Mouse (Mus musculus): Measurements from ENCODE around the gene Sh3glb2.

Sh3glb2 gene

DNA sequence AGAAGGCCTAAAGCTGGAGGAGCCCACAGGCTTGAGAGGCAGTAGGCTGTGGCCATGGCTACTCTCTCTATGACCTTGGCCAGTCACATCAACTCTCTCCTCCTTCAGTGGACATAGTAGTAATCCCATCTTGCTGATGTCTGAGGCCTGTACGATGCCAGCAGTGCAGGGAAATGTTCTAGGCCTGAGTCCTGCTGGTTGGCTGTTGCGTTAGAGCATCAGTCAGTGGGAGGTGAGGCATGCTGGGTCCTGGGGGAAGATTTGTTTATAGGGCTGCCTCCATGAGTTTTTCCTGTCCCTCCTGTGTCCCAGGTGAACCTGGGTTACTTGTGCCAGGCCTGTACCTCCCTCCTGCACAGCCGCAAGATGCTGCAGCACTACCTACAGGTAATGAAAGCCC lies 17.1 kb downstream of the Sh3glb2 start:
- DNase-seq (ENCODE audit: low read depth, low spot score) = no peak

DNA sequence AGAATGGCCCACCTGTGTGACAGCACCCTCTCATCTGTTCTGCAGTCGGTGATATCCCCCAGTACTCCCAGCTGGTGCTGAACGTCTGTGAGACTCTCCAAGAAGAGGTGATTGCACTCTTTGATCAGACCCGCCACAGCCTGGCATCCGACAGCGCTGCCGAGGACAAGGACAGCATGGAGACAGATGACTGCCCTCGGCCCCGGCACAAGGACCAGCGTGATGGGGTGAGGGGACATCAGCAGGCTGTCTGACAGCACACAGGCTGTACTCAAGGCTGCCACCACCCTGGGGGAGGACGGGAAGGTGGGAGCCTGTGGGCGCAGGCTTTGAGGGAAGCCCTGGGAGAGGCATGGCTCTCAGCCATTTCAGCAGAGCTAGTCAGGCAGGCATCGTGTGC lies 22.0 kb downstream of the Sh3glb2 start:
- DNase-seq (ENCODE audit: low read depth, low spot score) = no peak

DNA sequence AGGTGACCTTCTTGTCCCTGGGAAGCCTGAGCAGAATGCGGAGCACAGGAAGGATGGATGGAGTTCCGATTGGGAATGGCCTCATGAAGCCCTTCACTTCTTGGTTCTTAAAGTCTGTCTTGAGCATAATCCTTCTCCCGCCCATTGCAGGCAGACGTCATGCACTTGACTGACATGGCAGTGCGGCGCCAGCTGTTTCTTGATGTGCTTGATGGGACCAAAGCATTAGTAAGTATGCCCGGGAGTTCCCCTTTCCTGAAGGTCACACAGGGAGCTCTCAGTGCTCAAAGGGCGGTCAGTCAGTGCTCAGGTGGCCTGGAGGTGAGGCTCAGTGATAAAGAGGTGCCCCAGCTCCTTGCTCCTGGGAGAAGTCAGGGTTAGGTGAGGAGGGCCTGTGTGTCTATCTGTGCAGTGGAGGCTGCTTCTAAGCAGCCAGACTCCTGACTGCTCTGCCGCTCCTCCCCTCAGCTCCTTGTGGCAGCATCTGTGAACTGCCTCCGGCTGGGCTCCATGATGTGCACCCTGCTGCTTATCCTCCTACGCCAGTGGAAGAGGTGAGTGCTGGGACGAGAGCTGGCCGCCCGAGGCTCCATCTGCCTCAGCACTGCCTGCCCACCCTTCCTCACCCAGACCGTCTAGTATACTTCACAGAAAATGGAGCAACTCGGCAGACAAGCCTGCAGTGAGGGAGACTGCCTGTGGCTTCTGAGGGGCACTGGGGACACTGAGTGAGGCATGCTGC lies 22.8 kb downstream of the Sh3glb2 start:
- DNase-seq (ENCODE audit: low read depth, low spot score) = no peak

DNA sequence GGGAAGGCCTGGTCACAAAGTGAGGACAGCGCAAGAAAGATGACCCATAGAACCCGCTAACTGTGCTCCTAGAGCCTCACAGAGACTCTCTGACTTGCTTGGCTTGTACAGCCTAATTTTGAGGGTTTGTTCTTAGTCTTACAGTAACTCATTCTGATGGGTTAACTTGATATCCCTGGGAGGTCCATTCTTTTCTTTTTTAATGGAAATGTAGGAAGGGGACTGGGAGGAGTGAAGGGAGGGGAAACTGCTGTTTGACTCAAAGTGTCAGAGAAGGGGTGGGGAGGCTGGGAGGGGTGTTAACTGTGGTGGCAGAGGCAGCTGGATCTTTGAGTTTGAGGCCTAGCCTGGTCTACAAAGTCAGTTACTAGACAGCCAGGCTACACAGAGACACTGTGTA lies 23.8 kb downstream of the Sh3glb2 start:
- no peak for DNase-seq (ENCODE audit: low read depth, low spot score)

DNA sequence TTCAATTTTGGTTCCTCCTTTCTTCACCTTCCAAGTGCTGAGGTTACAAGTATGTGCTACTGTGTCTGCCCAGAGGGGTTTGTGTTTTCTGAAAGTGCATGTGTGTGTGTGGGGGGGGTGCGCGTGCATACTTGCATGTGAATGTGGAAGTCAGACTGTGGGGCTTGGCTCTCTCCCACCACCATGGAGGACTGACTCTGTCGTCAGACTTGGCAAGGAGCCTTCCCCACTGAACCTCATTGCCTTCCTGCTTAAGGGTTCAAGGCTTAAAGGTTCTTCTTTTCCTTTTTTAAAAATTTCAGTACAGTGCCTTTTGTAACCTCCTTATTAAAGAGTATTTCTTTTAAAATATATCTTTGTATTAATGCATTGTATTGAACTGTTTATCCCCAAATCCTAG lies 30.3 kb downstream of the Sh3glb2 start:
- no peak for DNase-seq (ENCODE audit: low read depth, low spot score)

DNA sequence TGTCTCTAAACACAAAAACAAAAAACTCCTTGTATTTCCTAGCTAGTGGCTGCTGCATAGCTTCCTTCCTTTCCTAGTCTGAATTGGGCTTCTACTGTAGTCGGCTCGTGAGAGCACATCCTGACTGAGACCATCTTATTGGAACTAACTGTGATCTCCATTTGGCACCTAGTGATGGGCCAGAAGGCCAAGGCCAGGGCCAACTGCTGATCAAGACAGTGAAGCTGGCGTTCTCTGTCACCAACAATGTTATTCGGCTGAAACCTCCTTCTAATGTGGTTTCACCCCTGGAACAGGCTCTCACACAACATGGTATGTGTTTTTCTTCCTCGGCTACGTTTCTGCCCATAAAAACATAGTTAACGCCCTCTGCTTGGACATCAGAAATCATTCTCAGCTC lies 31.9 kb downstream of the Sh3glb2 start:
- no peak for DNase-seq (ENCODE audit: low read depth, low spot score)

DNA sequence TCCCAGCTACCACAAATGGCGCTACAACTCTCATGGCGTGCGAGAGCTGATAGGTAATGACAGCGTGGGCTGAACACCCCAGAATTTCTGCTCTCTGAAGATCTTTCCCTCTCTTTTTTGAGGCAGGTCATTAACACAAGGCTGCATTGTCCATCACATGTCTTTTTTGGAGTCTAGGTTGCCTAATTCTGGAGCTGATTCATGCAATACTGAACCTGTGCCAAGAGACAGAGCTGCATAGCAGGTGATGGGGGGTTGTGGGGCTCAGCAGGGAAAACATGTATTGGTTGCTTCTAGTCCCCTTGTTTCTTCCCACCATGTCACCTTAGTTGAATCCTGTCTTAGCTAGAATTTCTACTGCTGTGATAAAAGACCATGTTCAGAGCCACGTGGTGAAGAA lies 33.8 kb downstream of the Sh3glb2 start:
- no peak for DNase-seq (ENCODE audit: low read depth, low spot score)

DNA sequence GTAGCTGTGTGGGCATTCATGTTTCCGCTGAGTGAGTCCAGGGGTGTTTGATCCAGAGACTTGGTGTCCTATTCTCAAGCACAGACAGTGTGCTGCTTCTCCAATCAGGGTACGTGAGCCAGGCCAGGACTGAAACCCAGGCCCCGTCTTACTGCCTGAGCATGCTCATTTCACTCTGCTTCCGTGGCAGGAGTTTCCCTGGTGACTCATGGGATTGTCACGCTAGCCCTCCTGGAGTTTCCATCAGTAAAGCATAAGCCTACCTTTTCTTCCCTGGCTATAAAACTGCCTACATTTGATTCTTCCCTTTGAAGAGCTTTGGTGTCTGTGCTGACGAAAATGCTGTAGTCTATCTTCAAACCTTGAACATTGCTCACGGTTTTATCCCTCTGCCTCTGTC lies 36.0 kb downstream of the Sh3glb2 start:
- DNase-seq (ENCODE audit: low read depth, low spot score) = no peak

DNA sequence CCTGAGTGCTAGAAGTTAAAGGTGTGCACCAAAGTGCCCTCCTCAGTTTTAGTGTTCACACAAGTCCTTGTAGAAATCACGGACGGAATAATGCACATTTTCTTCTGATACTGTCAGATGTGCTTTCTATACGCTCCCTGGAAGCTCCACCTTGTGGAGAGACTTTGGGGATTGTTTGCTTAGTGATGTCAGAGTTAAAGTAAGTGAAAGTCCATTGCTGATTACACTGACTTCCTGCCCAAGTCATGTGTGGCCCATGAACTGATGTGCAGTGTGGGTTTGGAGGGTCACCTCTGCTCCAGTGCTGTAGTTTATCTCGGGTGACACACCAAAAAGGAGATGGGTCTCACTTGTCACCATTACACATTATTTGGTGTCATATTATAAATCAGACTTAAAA lies 39.9 kb downstream of the Sh3glb2 start:
- DNase-seq (ENCODE audit: low read depth, low spot score) = no peak

DNA sequence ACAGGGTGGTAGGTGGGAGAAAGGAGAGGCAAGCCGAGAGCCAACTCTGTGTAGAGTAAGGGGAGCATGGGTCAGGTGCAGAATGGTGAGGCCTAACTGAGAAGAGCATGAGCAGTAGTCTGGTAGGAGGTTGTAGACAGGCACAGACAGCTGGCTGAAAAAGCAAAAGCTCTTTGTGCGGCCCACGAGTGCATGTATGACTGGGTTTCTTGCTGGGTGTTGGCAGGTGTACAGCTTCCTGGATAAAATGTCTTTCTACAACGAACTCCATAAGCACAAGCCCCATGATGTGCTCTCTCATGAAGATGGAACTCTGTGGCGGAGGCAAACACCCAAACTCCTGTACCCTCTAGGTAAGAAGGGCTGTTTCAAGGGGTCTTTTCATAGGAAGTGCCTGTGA lies 42.2 kb downstream of the Sh3glb2 start:
- DNase-seq (ENCODE audit: low read depth, low spot score) = no peak

DNA sequence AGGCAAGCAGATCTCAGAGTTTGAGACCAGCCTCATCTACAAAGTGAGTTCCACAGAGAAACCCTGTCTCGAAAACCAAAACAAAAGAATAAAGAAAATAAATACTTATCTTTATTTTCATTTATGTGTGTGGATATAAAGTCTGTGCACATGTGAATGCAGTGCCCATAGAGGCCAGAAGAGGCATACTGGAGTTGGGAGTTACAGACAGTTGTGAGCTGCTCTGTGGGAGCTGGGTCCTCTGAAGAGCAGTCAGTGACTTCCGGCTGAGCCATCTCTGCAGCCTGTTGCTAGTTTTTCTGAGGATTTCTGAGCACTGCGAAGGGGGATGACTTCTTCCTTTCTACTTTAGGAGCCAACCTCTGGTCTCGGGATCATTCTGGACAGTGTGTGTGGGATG lies 43.0 kb downstream of the Sh3glb2 start:
- no peak for DNase-seq (ENCODE audit: low read depth, low spot score)

DNA sequence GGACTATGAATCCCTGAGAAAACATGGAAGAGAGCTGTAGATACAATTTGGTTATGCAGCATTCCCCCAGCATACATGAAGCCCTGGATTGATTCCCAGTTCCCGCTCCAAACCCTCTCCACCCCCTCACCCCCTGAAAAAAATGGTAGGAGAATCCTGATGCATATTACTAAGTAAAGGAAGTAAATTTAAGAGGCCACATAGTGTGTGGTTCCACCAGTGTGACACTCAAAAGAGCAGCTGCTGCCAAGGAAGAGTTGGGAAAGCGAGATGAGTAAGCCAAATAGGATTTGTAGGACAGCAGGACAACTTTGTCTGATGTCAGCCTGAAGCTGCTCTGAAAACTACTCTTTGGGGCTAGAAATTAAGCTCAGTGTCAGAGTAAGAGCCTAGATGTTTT lies 47.7 kb downstream of the Sh3glb2 start:
- no peak for DNase-seq (ENCODE audit: low read depth, low spot score)

DNA sequence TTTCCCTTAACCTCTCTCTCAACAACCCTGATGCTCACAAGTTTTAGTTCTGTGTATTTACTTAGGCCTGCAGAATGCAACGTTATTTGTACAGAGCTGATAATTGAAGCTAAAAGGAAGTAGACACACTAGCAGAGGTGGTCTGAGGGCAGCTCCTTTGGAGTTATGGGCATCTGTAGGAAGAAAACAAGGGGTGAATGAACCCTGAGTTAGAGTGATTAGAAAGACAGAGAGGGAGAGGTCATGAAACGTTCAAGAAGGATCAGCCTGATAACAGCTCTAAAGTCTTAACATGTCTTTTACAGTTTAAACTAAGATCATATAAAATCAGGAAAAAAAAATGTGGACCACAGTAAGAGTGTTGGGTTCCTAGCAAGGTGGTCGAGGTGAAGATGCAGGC lies 49.8 kb downstream of the Sh3glb2 start:
- no peak for DNase-seq (ENCODE audit: low read depth, low spot score)

DNA sequence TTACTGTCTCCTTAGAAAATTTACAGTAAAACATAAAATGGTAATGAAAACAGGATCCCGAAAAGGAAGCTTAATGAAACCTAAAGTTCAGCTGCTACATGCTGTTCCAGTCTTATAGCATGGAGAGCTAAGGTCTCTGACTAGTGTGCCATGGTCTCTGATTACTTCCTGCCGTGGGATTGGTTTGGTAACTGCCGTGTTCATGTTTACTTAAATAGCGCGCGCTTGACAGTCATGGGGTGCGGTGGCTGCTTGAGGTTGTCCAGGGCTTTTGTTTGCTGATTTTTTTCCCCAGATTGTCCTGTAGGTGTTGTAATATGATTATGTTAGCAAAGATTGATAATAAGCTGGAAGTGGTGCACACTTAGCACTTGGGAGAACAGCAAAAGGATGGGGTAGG lies 53.0 kb downstream of the Sh3glb2 start:
- DNase-seq (ENCODE audit: low read depth, low spot score) = no peak

DNA sequence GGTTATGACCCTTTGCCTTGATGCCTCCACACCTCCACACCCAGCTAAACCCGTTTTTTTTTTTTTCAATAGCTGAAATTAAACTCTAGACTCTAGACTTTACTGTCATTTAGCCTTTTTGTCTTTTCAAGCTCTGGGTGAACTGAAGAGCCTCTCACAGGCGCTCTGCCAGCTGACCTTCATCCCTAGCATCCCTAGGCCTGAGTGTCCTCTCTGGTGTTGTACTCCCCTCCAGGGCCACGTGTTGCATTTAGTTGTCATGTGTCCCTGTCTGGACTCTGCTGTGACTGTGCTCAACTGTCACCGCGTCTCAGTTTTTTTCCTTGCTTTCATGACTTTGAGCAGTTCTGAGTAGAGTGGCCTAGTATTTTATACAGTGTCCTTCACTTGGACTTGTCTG lies 59.2 kb downstream of the Sh3glb2 start:
- DNase-seq (ENCODE audit: low read depth, low spot score) = no peak

DNA sequence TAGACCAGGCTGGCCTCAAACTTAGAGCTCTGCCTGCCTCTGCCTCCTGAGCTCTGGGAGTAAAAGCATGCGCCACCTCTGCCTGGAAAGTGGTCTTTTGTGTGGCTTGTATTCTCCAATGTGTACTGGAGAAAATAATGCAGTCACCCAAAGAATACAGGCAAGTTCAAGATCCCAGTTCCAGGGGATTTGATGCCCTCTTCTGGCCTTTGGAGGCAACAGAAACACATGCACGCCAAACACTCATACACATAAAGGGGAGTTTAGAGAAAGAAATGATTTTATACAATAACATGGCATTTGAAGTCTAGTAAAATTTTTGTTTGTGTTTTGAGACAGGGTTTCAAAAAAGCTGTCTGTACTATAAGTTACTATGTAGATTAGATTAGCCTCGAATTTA lies 59.6 kb downstream of the Sh3glb2 start:
- DNase-seq (ENCODE audit: low read depth, low spot score) = no peak

Data from retina, adult 2 months (tissue).